Mouse (Mus musculus): ENCODE measurements around the gene Tgm6.

DNA sequence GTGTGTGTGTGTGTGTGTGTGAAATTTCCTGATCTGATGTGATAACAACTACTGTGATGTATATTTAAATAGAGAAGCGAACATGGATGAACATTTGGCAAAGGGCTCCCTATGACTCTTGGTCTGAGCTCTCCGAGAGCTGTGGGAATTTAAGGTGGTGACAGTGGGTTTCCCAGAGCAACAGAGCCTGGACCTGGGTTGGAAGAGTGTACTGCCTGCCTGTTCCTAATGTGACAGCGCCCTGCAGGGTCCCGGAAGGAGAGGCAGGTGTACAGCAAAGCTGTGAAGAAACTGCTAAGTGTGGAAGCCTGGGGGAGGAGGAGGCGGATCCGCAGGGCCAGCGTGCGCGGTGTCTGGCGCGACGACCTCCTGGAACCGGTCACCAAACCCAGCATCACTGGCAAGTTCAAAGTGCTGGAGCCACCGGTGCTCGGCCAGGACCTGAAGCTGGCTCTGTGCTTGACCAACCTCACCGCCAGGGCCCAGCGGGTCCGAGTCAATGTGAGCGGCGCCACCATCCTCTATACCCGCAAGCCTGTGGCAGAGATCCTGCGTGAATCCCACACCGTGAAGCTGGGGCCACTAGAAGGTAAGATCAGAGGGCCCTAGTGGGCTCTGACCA, 32.6 kb downstream of the Tgm6 start:
- no peak for TF ChIP-seq FLI1 (IDR thresholded peaks at IDR 0.05; ENCODE audit: low read length)
- TF ChIP-seq GATA1 (IDR thresholded peaks at IDR 0.05; ENCODE audit: borderline replicate concordance, low read length), result no peak

Data from megakaryocyte, embryonic 14.5 days (primary cell).